Mouse (Mus musculus) heart, adult 11 months (tissue): ENCODE measurements around the gene Alg5.
"Not testable (repeated sequence)": the region's sequence is repeated elsewhere in the genome, so short reads cannot be mapped to it uniquely, and the experiment has no call there.

ENCODE experiments used
- DNase-seq: peaks from one replicate; pipeline ENCODE4 v3.0.0; 2022

The Alg5 gene

GRCm38 (mm10) chr3:54741965-54742364, 6.6 kb downstream of the Alg5 start:
- no peak for DNase-seq

DNA sequence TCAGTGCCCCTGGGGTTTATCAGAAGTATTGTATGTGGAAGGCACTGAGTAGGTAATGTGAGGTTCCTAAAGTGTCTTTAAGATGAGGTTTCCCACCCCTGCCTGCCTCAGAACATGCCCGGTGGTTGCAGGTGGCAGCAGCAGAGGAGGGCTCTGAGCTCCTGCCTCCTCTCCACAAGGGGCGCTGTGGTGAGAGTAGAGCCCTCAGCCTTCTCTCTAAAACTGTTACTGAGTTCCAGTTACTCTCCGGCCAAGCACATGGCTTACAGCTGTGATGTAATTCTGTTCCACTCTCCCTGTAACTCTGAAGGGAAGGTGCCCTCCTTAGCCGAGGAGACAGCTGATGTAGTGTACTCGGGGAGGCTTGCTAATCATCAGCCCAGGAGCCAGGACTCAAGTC, 10.5 kb downstream of the Alg5 start:
- no peak for DNase-seq

GRCm38 (mm10) chr3:54753411-54753810, 18.1 kb downstream of the Alg5 start:
- no peak for DNase-seq

GRCm38 (mm10) chr3:54755145-54756041, 20.1 kb downstream of the Alg5 start, which contains the start of gene Smad9:
TSS of gene Smad9 (plus strand) at chr3:54755582.
- peak; percentile 96 for DNase-seq

DNA sequence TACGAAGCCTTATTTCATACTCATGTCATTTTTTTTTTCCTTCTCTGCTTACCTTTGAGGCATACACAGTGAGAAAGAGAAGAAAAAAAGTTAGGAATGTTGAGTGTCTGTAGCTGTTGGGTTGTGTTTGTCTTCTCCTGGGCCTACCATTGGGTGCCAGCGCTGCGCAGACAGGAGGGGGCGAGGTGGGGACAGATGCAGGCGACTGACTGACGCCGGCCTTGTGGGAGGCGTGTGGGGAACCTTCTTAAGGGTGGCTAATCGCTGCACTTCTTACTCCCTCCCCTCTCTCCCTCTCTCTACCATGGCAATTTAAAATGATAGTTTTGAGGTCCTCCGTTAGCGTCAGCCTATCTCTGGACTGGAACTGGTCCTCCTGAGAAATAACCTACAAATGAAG, 20.7 kb downstream of the Alg5 start:
- DNase-seq = no peak

- DNase-seq = no peak
Observed at GRCm38 (mm10) chr3:54757446-54757845, 22.1 kb downstream of the Alg5 start.

GRCm38 (mm10) chr3:54759211-54759610, 23.9 kb downstream of the Alg5 start:
- no peak for DNase-seq

DNA sequence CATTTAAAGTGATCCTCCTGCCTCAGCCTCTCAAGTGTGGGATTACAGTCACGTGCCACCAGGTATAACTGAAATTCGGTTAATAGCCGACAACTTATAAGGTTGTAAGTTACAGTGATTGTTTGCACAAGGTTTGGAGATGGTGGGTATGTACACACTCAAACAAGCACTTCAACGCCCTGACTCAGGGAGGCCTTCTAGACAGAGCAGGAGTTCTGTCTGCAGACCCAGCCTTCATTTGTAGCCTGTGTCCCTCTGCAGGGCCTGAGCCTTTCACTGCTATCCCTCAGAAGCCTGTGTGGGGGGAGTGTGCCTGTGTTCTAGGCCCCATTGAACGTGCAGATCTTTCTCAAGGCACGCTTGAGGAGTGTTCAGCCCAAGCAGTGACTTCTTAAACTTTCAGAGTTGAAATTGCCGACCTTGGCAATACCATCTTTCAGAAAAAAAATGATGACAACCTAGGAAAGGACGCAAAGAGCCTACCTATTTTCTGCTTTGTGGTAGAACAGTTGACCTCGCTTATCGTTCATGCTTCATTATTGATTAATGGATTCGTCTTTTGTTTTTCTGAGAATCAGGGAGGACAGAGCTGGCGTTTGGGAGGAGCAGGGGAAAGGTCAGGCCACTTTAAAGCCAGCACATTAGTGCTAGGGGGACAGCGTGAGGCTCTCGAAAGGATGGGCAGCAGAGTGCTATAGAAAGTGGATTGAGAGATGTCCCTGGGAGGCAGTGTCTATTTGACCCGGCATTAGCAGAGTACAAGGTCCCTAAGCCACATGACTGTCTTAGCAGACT, 25.2 kb downstream of the Alg5 start:
- no peak for DNase-seq

GRCm38 (mm10) chr3:54761258-54761657, 25.9 kb downstream of the Alg5 start:
- DNase-seq = no peak

GRCm38 (mm10) chr3:54764418-54764817, 29.1 kb downstream of the Alg5 start:
- DNase-seq = peak; percentile 95

DNA sequence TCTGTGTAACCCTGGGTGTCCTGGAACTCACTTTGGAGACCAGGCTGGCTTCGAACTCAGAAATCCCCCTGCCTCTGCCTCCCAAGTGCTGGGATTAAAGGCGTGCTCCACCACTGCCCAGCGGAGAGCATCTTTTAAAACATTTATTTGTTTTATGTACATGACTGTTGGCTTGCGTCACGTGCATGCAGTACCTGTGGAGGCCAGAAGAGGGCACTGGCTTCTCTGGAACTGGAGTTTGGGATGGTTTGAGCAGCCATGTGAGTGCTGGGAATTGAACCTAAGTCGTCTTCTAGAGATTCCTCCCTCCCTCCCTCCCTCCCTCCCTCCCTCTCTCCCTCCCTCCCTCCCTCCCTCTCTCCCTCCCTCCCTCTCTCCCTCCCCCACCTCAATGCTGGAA, 30.2 kb downstream of the Alg5 start:
- not testable (repeated sequence) for DNase-seq

DNA sequence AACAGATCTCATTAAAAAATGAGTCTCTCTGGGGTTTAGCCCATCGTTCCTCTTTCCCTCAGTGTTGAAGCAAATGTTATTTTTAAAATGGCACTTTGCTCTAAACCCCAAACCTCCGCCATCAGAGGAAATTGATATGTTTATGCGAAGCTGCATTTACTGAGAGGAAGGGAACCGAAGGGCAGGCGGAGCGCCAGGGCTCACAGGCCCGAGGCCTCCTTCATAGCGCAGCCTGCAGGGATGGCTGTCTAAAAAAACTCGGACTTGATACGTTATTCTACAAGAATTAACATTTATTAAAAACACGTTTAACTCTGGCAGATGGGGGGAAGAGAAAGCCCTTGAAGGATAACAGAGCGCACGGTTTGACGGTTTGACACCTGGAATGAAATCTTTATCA, 30.7 kb downstream of the Alg5 start:
- DNase-seq = no peak

- no peak for DNase-seq
Observed at GRCm38 (mm10) chr3:54766811-54767210, 31.5 kb downstream of the Alg5 start.

DNA sequence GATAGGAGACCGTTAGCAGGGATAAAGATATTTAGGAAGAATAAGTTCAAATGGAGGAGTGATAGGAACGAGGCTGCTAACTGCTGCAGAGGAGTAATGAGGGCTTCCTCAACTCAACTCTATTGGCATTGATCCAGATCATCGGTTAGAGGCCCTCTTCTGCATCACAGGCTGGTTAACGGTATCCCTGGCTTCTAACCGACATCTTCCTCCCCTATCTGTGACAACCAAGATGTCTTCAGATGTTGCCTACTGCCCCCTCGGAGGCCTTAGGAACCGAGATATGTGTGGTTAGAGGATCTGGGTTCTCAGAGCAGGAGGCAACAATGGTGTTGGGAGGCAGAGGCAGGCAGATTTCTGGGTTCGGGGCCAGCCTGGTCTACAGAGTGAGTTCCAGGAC, 33.3 kb downstream of the Alg5 start:
- no peak for DNase-seq

DNA sequence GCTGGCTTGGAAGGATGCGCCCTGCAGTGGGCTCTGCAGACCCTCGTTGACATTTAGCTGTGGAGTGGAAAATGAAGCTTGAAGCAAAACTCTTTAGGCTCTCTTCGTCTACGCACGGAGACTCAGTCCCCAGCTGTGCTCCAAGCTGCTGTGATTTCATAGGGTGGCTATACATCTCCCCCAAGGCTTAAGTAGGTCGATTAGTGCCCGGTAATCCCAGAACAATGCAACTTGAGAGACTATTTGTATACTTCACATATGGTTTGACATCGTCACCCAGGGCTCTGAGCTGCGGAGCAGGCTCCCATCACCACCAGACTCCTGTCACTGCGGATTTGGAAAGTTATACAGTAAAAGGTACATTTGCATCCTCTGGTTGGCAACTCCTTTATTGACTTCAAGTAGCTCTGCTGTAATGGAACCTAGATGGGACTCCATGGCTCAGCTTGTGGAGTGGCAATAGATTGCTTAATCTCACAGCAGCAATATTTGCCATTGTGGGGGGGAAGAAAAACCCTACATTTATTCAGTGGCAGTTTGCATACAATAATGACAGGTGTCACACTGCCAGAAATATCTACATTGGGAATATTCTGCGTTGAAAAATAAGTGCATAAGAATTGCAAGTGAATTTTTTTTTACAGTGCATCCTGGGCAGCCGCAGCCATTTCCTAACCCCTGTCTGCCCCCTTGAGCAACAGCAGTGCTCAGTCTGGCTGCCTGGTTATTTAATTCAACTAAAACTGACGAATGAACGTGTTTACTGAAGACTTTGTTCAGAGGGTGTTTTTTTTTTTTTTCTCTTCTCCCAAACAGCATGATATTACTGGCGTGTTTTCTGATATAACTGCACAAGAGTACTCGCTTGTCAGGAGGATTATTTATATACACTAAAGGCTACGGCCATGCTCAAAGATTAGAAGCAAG, 34.3 kb downstream of the Alg5 start:
- DNase-seq = no peak

DNA sequence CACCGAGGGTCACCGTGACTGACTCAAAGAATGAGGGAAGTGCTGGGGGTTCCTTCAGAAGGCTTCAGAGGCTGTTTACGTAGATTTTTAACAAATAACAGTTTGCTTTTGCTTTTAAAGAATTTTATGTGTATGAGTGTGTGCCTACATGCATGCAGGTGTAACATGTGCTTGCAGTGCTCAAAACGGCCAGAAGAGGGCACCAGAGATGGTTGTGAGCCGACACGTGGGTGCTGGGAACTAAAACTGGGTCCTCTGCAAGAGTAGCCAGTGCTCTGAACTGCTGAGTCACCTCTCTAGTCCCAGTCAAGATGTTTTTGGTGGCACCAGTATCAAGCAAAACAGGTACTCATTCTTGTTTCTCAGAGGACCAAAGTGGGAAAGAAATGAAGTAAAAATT, 38.3 kb downstream of the Alg5 start:
- DNase-seq = no peak

DNA sequence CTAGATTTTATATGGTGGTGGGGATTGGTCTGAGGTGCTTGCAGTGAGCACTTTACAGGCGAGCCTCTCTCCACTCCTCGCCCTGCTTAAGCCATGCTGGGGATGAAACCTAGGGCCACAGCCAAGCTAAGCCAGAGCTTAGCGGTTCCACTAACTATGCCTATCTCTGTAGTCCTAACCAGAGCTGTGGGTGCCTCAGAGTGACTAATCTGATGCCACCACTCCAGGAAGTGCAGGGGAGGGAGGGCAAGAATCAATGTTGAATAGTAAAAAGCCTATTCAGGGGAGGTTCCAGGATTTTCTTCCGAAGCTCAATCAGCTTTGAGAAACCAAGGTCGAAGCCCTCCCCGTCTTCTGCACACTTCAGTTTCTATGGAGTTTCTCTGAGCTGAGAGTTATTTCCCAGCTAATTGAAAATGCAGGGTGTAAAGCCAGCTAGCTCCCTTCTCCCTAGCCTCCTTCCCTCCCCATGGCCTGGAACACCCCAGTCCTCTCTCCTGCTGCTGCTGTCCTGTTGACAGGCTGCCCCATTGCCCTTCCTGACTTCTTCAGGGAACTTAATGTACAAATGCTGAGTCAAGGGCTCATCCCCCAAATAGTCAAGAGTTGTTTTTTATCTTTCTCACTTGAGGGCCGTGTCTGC, 40.8 kb downstream of the Alg5 start:
- DNase-seq = no peak

GRCm38 (mm10) chr3:54790601-54791000, 55.3 kb downstream of the Alg5 start:
- DNase-seq = peak; percentile 83

DNA sequence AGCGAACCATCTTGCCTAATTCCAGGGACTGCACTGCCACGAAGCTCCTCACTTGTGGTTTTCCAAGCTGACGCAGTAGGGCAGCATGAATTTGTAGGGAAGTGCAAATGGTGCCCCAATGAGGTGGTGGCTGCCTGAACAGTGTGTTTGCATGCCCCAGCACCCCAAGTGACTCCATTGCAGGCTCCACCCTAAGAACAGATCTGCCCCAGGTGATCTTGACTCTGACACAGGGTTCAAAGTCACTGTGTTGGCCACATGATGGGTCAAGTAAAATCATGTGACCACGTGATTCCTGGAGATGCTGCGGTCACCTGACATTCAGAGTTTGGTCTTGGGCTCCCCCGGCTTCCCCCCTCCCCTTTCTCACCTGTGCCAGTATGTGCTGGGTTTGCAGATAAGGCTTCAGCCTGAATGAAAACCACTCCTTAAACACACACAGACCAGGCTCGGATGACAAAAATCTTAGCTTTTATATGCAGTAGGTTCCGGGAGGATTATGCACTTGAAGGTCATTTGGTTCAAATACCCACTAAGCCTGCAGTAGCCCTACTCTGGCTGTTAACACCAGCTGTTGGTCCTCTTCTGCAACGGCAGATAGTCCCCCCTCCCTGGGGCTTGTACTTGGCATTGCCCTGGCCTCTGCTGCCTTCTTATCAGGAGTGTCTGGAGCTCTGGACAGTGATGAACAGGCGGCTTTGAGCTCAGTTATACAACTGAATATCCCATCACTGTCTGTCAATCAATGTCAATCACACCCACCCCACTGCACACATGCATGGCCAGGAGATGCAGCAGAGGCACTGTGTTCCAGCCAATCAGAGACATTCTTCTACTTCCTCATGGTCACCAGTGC, 56.7 kb downstream of the Alg5 start:
- peak; percentile 73 for DNase-seq

DNA sequence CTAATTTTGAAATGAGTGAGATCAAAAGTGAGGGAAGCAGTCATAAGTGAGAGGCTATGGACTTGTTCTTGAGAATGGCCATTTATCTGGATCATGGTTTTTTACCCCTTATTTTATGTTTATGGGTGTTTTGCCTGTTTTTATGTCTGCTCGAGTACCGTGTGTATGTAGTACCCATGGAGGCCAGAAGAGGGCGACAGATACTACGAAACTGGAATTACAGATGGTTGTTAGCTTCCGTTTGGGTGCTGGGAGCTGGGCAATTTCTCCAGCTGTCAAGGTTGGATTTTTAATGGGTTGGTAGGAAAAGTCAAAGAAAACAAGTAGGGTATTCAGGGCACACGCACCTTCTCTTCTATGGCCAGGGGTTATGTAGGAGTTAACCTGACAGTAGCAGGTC, 58.4 kb downstream of the Alg5 start:
- peak; percentile 24 for DNase-seq

DNA sequence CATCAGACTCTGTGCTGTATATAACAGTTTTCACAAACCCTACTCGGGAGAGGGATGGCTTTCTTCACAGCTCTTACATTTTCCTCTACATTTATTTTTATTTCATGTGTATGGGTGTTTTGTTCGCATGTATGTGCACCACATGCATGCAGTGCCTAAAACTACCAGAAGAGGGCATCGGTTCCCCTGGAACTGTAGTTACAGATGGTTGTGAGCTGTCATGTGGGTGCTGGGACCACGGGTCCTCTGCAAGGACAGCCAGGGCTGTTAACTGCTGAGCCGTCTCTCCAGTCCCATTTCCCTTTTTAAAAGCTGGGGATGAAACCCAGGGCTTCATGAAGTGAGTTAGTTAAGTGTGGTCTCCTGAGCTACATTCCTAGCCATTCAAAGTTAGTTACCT, 60.0 kb downstream of the Alg5 start:
- peak; percentile 51 for DNase-seq
